Mouse (Mus musculus): Measurements from ENCODE around the gene Uqcc2.

GRCm38 (mm10) chr17:27129291-27129690 lies 4.4 kb downstream of the Uqcc2 start:
- TF ChIP-seq CTCF (IDR thresholded peaks at IDR 0.05; ENCODE audit: low read depth, low read length) (no peak), POLR2A (IDR thresholded peaks at IDR 0.05; ENCODE audit: borderline replicate concordance, low read depth, low read length) (no peak)
